Mouse (Mus musculus) hematopoietic stem cell, adult 5-6 weeks (primary cell): ENCODE data around the gene Apoe. TPM values are rescaled to one million over a fixed set of nuclear protein-coding genes. Genes with fewer than 3 reads are reported as not detected.

ENCODE experiments used
- ATAC-seq, 2 experiments: fragments of 125-278 bp in 1 of 2; replicated peaks in 1 of 2; 2 replicates each; pipeline ENCODE4 v1.8.0; 2016 to 2017; ENCODE audit warnings: inconsistent platforms in 2 of 2, mild to moderate bottlenecking in 2 of 2, moderate number of reproducible peaks in 2 of 2, low read depth in 1 of 2, moderate TSS enrichment in 1 of 2; ENCODE audit not compliant: low FRiP score in 2 of 2, poor library complexity in 2 of 2, severe bottlenecking in 2 of 2, insufficient read depth in 1 of 2, low TSS enrichment in 1 of 2
- total RNA-seq: library from RNA; stranded (forward); fragments of 172-1452, 232-1000 nt; gene quantifications from 2 replicates; pipeline ENCODE4 v1.2.3, GENCODE M21; 2017

Gene Apoe
- 167 and 314 TPM in 2 replicates for total RNA-seq

GRCm38 (mm10) chr7:19698907-19699826, at the start of gene Apoe:
Apoe (minus strand) TSS chr7:19699188.
- ATAC-seq, result peak; percentile 52 to 63

GRCm38 (mm10) chr7:19747420-19748218, 48.6 kb upstream of the Apoe start:
- ATAC-seq, result no peak

GRCm38 (mm10) chr7:19746426-19747201, 47.6 kb upstream of the Apoe start:
- ATAC-seq, result no peak

GRCm38 (mm10) chr7:19745971-19746370, 47.0 kb upstream of the Apoe start:
- ATAC-seq, result no peak

- ATAC-seq, result peak; percentile 18; a peak in 3 of 4 replicates
Observed at GRCm38 (mm10) chr7:19744590-19745385, 45.8 kb upstream of the Apoe start.

GRCm38 (mm10) chr7:19743791-19744190, 44.8 kb upstream of the Apoe start:
- no peak for ATAC-seq

GRCm38 (mm10) chr7:19742468-19742867, 43.5 kb upstream of the Apoe start:
- no peak for ATAC-seq

GRCm38 (mm10) chr7:19741329-19742031, 42.5 kb upstream of the Apoe start:
- no peak for ATAC-seq

- no peak for ATAC-seq
Observed at GRCm38 (mm10) chr7:19740269-19740668, 41.3 kb upstream of the Apoe start.

- no peak for ATAC-seq
Observed at GRCm38 (mm10) chr7:19738771-19739170, 39.8 kb upstream of the Apoe start.

GRCm38 (mm10) chr7:19736389-19737057, 37.5 kb upstream of the Apoe start:
- ATAC-seq, result peak; percentile 72 to 75

- ATAC-seq, result no peak
Observed at GRCm38 (mm10) chr7:19734178-19734666, 35.2 kb upstream of the Apoe start.

- no peak for ATAC-seq
Observed at GRCm38 (mm10) chr7:19726541-19726940, 27.6 kb upstream of the Apoe start.

GRCm38 (mm10) chr7:19724167-19724566, 25.2 kb upstream of the Apoe start:
- no peak for ATAC-seq

GRCm38 (mm10) chr7:19722754-19723195, 23.8 kb upstream of the Apoe start:
- no peak for ATAC-seq

- no peak for ATAC-seq
Observed at GRCm38 (mm10) chr7:19719200-19719599, 20.2 kb upstream of the Apoe start.
